Mouse (Mus musculus) layer of hippocampus, postnatal 36 days (tissue): ENCODE measurements at regions not wholly inside any gene's neighbourhood (a gene's known extent, or its start where the extent isn't known, plus 50 kb on each side); places are given as distances from the start of the nearest gene placed in this dataset.

Experiments
- DNase-seq, 2 experiments: peaks; one replicate each; pipeline ENCODE4 v3.0.0; 2022

DNA sequence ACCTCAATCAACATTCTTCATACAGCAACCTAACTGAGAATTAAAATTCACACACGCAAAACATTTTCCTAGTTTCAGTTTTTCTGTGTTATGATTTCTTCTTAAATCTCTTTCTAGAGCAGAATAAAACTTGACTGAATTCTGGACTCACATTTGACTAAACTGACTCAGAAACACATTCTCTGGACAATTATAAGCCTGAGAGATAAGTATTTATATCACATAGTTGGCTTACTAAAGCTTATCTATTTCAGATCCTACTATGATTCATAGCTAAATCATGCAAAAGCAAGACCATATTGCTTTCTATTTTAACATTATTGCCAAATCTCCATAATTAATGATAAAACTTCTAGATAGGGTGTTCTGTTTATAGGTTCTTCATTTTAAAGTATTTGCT lies 529.5 kb upstream of the Sox9 start:
- no peak for DNase-seq

GRCm38 (mm10) chr11:112253061-112253460 lies 529.0 kb upstream of the Sox9 start:
- DNase-seq: no peak

- no peak for DNase-seq
Observed at GRCm38 (mm10) chr11:112256326-112256725, 525.7 kb upstream of the Sox9 start.

GRCm38 (mm10) chr11:112264077-112264476 lies 517.9 kb upstream of the Sox9 start:
- DNase-seq: no peak

DNA sequence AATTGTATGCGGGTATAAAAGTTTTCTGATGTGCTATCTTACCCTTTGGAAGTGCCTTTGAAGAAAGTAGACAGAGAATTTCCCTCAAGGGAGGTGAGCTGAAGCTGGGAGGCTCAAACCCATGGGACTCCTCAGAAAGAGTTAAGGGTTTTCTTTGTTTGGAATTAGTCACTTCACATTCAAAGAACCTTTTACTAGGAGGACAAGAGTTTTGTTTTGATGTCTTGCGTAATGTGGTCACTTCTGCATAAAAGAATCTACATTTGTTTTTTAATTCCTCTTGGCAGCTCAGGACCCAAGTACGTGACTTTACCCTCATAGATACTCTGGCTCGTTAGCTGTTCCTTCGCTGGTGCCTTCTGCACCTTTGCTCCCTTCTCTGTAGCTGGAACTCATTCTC lies 511.1 kb upstream of the Sox9 start:
- no peak for DNase-seq

- DNase-seq: no peak
Observed at GRCm38 (mm10) chr11:112278566-112278965, 503.5 kb upstream of the Sox9 start.

DNA sequence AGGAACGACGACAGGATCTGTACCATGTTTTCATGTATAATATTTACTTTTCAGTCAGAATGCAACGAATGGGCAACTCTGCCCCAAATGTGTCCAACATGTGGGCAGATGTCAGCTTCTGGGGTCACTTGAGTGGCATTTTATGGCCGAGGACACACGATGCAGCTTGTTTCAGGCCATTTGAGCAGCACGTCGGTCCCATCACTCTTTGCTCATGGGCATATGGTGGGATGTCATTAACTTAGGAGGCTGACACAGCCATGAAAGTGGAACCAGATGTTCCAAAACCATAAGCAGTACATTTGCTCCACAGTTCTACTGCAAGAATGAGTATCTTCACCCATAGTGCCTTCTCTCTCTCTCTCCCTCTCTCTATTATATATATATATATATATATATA lies 499.1 kb upstream of the Sox9 start:
- no peak for DNase-seq

DNA sequence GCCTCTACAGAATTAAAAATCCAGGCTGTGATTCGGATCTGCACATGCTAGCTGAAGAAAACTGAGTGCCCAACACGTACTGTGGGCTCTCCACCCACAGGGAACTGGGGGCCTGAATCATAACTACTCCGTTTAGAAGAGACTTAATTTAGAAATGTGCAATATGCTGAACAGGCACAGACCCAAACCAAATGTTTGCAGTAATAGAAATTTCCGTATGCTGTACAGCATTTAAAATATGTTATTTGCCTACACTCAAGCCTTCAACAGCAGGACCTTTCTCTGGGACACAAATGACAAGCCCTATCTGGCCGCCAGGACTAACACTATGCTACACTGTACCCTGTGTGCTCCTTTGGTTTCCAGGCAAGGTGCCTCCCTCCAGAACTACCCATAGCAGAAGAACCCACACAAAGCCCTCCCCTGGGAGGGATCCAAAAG lies 483.1 kb upstream of the Sox9 start:
- DNase-seq: peak; percentile 15 to 29

GRCm38 (mm10) chr11:112303091-112303490 lies 478.9 kb upstream of the Sox9 start:
- DNase-seq: no peak

- no peak for DNase-seq
Observed at GRCm38 (mm10) chr11:112325850-112326249, 456.2 kb upstream of the Sox9 start.

DNA sequence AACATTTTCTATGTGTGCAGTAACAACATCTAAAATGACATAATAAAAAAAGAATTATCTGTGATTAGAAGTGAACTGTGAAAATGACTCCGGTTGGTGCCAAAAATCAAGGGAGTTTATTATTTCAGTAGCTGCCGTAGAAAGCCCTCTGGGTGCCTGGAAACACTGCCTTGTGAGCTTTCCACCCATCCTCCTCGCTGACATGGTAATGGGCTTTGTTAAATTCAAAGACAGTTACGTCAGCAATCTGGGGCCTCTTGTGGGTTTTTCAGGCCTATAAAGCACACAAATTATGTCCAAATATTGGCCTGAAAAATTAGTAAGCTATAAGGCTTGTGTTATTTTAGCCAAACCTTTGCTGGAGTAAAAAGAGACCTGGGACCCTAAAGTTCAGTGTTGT lies 454.4 kb upstream of the Sox9 start:
- DNase-seq: no peak

DNA sequence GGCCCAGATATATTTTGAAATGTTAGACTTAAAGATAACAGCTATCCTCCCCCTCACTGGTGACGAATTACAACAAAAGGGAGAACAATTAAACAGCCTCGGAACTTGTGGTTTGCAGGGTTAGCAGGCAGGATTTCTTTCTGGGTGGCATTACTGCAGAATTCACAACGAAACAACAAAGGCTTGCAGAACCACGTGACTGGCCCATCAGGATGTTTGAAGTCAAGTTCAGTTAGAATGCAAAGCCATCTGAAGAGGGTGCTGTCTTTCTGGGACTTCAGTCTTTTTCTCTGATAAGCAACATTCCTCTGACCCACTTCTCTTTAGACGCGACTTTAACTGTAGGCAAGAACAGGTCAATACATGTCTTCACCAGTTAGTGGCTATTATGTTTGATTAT lies 436.9 kb upstream of the Sox9 start:
- DNase-seq: no peak

GRCm38 (mm10) chr11:112345586-112345985 lies 436.4 kb upstream of the Sox9 start:
- DNase-seq: no peak

DNA sequence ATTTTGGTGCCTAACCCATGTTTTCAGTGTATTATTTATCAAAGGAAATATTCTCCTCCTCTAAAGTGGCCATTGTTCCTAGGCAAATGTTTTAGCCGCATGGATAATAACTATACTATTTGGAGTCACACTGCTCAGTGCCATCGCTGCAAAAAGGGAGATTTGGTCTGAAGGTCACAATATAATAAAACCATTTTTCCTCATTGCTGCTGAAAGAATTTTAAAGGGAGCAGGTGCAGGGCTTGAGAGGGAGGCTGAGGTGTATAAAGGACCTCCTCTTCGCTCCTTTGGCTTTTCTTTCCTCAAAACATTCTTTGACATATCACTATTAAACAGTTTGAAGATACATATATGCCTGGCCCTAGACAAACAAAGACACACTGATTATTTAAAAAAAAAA lies 435.9 kb upstream of the Sox9 start:
- no peak for DNase-seq

- DNase-seq: no peak
Observed at GRCm38 (mm10) chr11:112346532-112346931, 435.5 kb upstream of the Sox9 start.

GRCm38 (mm10) chr11:112355311-112355710 lies 426.7 kb upstream of the Sox9 start:
- no peak for DNase-seq

DNA sequence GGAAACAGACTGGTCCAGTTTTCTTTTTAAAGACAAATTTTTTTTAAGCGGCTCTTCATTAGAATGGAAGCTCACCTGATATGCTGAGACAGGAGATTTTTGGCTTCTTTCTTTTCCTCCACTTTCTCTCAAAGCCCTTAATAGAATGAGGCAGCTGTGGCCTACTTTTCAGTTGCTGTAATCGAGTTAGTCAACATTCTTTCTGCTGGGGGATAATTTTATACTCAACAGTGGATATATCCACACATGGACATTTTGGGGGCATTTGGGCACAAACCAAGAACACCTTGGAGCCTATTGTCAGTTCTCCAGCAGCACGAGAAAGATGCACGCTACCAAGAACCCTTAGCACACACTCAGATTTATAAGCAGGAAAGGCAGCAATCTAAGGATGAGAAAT lies 415.3 kb upstream of the Sox9 start:
- DNase-seq: no peak

DNA sequence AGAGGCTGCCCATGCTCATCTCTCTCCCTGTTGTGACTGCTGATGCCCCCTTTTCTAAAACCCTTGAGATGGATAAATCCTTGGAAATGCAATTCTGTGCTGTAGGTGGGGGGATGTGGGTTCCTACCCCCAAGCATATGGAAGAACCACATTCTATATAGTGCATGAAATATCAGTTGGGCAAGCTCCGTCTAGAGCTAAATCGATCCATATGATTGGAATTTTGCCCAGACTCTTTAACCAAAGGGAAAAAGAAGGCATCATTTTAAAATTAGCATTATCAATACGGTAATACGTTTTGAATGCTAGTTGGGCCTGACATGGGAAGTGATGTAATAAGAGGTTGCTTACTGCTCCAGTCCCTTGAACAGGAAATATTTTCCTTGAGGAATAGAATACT lies 411.1 kb upstream of the Sox9 start:
- DNase-seq: no peak

DNA sequence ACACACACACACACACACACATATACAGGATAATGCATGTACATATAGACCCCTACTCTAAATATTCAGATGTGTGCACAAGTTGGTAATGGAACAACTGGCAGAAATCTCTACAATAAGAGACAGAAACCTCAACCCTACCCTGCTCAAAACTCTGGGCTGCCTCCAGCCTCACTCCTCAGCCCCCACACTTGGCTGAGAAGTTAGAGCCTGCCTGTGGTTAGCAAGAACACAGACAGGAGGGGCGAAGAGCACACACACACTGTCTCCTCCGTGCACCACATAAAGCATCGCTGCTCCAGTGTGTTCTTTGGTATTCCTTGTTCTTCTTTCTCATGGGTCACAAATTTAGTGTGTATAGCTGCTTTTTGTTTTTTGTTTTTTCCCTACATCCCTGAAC lies 382.0 kb upstream of the Sox9 start:
- DNase-seq: no peak

- DNase-seq: no peak
Observed at GRCm38 (mm10) chr11:112407681-112408080, 374.3 kb upstream of the Sox9 start.

- DNase-seq: no peak
Observed at GRCm38 (mm10) chr11:112412434-112412833, 369.6 kb upstream of the Sox9 start.

GRCm38 (mm10) chr11:112442639-112443038 lies 339.4 kb upstream of the Sox9 start:
- no peak for DNase-seq

DNA sequence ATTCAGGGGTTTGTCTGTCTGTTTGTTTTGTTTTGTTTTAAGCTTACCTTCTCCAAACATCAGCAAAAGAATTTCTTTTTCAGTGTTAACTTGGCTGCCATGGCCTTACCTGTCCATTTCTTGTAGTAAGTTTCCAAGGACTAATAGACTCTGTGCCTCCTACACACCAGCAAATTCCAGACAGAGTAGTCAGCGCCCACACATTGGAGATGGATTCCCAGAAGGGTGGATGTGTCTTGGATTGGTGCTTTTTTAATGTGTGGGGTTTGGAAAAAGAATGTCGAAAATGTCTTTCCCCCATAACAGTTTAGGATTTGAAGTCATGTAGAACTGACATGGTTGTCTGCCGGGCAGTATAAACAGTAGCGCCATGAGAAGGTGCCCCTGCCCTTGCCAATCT lies 338.1 kb upstream of the Sox9 start:
- no peak for DNase-seq

- DNase-seq: no peak
Observed at GRCm38 (mm10) chr11:112449632-112450031, 332.4 kb upstream of the Sox9 start.

DNA sequence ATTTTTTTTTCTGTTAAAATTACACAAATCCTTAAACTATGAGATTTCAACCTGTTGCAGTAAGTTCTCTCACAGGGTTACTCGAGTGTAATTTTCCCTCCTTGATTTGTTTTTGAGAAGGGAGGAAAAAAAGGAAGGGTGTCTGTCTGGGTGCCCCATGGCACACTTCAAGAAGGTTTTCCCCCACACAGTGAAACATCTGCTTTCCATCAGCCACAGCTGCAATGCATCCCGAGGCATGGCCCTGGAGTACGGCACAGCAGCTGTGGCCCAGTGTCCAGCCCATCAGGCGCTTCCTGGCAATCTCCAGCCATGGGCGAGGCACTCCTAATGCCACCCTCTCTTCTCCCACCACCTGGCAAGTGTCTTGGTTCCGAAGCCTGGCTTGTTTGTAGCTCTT lies 331.8 kb upstream of the Sox9 start:
- DNase-seq: no peak

- DNase-seq: no peak
Observed at GRCm38 (mm10) chr11:112458075-112458474, 323.9 kb upstream of the Sox9 start.
